Mouse (Mus musculus) heart, embryonic 16.5 days (tissue): ENCODE measurements around the gene Kcnq1. TPM values are rescaled to one million over a fixed set of nuclear protein-coding genes. Genes with fewer than 3 reads are reported as not detected.

Experiments used
- ATAC-seq: fragments of 200-750 bp; cut with Nextera tagmentation; replicated peaks from 2 replicates; pipeline ENCODE4 v1.8.0; 2017; ENCODE audit warnings: moderate number of reproducible peaks; ENCODE audit not compliant: insufficient read depth, low FRiP score; ENCODE audit errors: extremely low read depth
- H3K27ac ChIP-seq: fragments of 300-500 bp; sonication (generic); 2 replicates; pipeline ENCODE4 v1.5.1; 2014; ENCODE audit warnings: mild to moderate bottlenecking, low read length, control low read depth, moderate library complexity
- H3K27me3 ChIP-seq: fragments of 300-500 bp; sonication (generic); 2 replicates; pipeline ENCODE4 v1.6.1; 2014; ENCODE audit warnings: low read length, mixed read lengths; ENCODE audit not compliant: control insufficient read depth, insufficient read depth
- H3K36me3 ChIP-seq: fragments of 300-500 bp; sonication (generic); 2 replicates; pipeline ENCODE4 v1.6.1; 2014; ENCODE audit not compliant: control insufficient read depth, insufficient read depth
- H3K4me1 ChIP-seq: fragments of 300-500 bp; sonication (generic); 2 replicates; pipeline ENCODE4 v1.6.1; 2014; ENCODE audit warnings: low read length, mixed read lengths; ENCODE audit not compliant: control insufficient read depth, insufficient read depth
- H3K4me2 ChIP-seq: fragments of 300-500 bp; sonication (generic); 2 replicates; pipeline ENCODE4 v1.6.1; 2014; ENCODE audit warnings: low read depth, mild to moderate bottlenecking, control low read depth, low read length
- H3K4me3 ChIP-seq: fragments of 300-500 bp; sonication (generic); 2 replicates; pipeline ENCODE4 v1.5.1; 2014; ENCODE audit warnings: mild to moderate bottlenecking, control low read depth, low read length
- H3K9ac ChIP-seq: fragments of 300-500 bp; sonication (generic); 2 replicates; pipeline ENCODE4 v1.6.1; 2014; ENCODE audit warnings: low read length, control low read depth
- H3K9me3 ChIP-seq: fragments of 300-500 bp; sonication (generic); replicated peaks from 2 replicates; pipeline ENCODE4 v1.6.1; 2016; ENCODE audit warnings: low read length; ENCODE audit not compliant: control insufficient read depth
- WGBS: fragments of 180-500 bp; shearing (Covaris S2); extraction: QIAGEN DNeasy Blood & Tissue Kit; methylation state at CpG from one replicate; pipeline ENCODE4 v1.1.7; 2014; 5-methylcytosine and 5-hydroxymethylcytosine counted together
- polyA plus RNA-seq: library from polyadenylated mRNA; unstranded; fragments of >200 nt; fragmentation: Nextera tagmentation; extraction: Ambion mirVana; gene quantifications from 2 replicates; pipeline ENCODE4 v1.2.1, GENCODE M21; 2015

The Kcnq1 gene
- polyA plus RNA-seq, 1 experiment from 2014 or later, result 34.9 TPM

- no peak overlapping the region for H3K4me2 ChIP-seq
- 0 out of 2 replicates have a peak, but pooled peaks have one; percentile 24 for ATAC-seq
- 0 out of 2 replicates have a peak, but pooled peaks cover 2% of the 10 kb centered on the region for H3K27me3 ChIP-seq
- WGBS, result 31% methylated on average over 14 of the region's 14 CpGs
- no peak overlapping the region for H3K9ac ChIP-seq
- H3K9me3 ChIP-seq, result no peaks in the 10 kb centered on the region
- H3K36me3 ChIP-seq, result no peaks in the 10 kb centered on the region
- H3K4me1 ChIP-seq, result peaks cover 27% of the 10 kb centered on the region
- no peak overlapping the region for H3K27ac ChIP-seq
- H3K4me3 ChIP-seq, result no peak overlapping the region
Observed at GRCm38 (mm10) chr7:143466099-143466677, 360.0 kb downstream of the Kcnq1 start.

- Histone ChIP-seq H3K4me3 (no peak overlapping the region), H3K27me3 (0 out of 2 replicates have a peak, but pooled peaks cover 2% of the 10 kb centered on the region), H3K27ac (no peak overlapping the region), H3K4me1 (peaks cover 24% of the 10 kb centered on the region), H3K36me3 (no peaks in the 10 kb centered on the region), H3K9me3 (no peaks in the 10 kb centered on the region), H3K4me2 (no peak overlapping the region), H3K9ac (no peak overlapping the region)
- ATAC-seq, result no peak
- 35% methylated on average over 6 of the region's 6 CpGs for WGBS
Observed at GRCm38 (mm10) chr7:143467714-143468113, 361.6 kb downstream of the Kcnq1 start.

DNA sequence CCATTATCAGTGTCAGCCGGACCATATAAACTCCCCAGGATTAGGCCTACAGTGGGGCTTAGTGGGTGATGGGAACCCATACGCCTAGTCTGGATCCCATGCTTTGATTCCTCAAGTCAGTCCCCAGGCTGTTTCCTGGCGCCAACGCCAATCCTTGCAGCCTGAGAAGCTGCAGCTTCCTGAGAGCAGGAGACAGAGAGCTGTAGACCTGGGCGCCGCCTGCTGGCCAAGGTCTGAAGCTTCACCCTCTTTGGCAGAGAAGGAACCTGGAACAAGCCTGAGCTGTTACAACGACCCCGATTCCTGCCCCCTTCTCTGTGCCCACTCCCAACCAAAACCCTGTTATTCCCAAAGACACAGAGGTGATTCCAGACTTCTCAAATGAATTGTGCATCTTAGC is 363.8 kb downstream of the Kcnq1 start:
- Histone ChIP-seq H3K27ac (no peak overlapping the region), H3K27me3 (peaks cover 2% of the 10 kb centered on the region; the same call in 1 of the 2 replicates), H3K9ac (no peak overlapping the region), H3K4me1 (peaks cover 10% of the 10 kb centered on the region; the same call in 1 of the 2 replicates), H3K36me3 (no peaks in the 10 kb centered on the region), H3K4me3 (no peak overlapping the region), H3K4me2 (0 out of 2 replicates have a peak overlapping the region, but pooled peaks have one; percentile 30), H3K9me3 (no peaks in the 10 kb centered on the region)
- WGBS, result 8% methylated on average over 8 of the region's 8 CpGs
- ATAC-seq, result no peak

GRCm38 (mm10) chr7:143473347-143474101 is 367.4 kb downstream of the Kcnq1 start, which contains the start of gene Slc22a18:
Gene Slc22a18, plus strand, starts transcription at chr7:143473736.
- Histone ChIP-seq H3K27ac (no peak within 1 kb of the TSS), H3K36me3 (no peaks in the 10 kb centered on the region), H3K4me2 (no peak within 1 kb of the TSS), H3K27me3 (no peaks in the 10 kb centered on the region; the same call in 1 of the 2 replicates), H3K4me1 (peaks cover 5% of the 10 kb centered on the region; the same call in 1 of the 2 replicates), H3K4me3 (no peak within 1 kb of the TSS), H3K9me3 (no peaks in the 10 kb centered on the region), H3K9ac (no peak within 1 kb of the TSS)
- 32% methylated on average over 4 of the region's 4 CpGs for WGBS
- ATAC-seq, result no peak

- 31% methylated on average over 10 of the region's 10 CpGs for WGBS
- H3K9ac ChIP-seq, result no peak overlapping the region
- no peak for ATAC-seq
- H3K4me3 ChIP-seq, result no peak overlapping the region
- H3K27me3 ChIP-seq, result peaks cover 2% of the 10 kb centered on the region; the same call in 1 of the 2 replicates
- H3K27ac ChIP-seq, result no peak overlapping the region
- no peak overlapping the region for H3K4me2 ChIP-seq
- peaks cover under 1% of the 10 kb centered on the region; the same call in 1 of the 2 replicates for H3K4me1 ChIP-seq
- no peaks in the 10 kb centered on the region for H3K36me3 ChIP-seq
- H3K9me3 ChIP-seq, result no peaks in the 10 kb centered on the region
Observed at GRCm38 (mm10) chr7:143474811-143475210, 368.6 kb downstream of the Kcnq1 start.

- 60% methylated on average over 11 of the region's 11 CpGs for WGBS
- Histone ChIP-seq H3K4me2 (no peak overlapping the region), H3K27me3 (peaks cover 2% of the 10 kb centered on the region; the same call in 1 of the 2 replicates), H3K9ac (no peak overlapping the region), H3K4me3 (no peak overlapping the region), H3K9me3 (no peaks in the 10 kb centered on the region), H3K4me1 (no peaks in the 10 kb centered on the region), H3K36me3 (no peaks in the 10 kb centered on the region), H3K27ac (no peak overlapping the region)
- no peak for ATAC-seq
Observed at GRCm38 (mm10) chr7:143475876-143476275, 369.7 kb downstream of the Kcnq1 start.

Other genes starting within 250 kb of the Kcnq1 start
- gene Th, start 175.2 kb upstream of the Kcnq1 start, polyA plus RNA-seq, result 0.28 and 0.31 TPM in 2 replicates
- gene Ascl2, start 137.1 kb upstream of the Kcnq1 start, polyA plus RNA-seq, result 0.80 and 0.91 TPM in 2 replicates
- 2.5 and 2.9 TPM in 2 replicates for gene Tspan32, start 101.3 kb upstream of the Kcnq1 start, polyA plus RNA-seq
- gene Cd81, start 53.6 kb upstream of the Kcnq1 start, polyA plus RNA-seq, result 878 and 900 TPM in 2 replicates
- gene Tssc4, start 37.1 kb upstream of the Kcnq1 start, polyA plus RNA-seq, result 59.2 and 61.5 TPM in 2 replicates
- gene Trpm5, start 11.7 kb upstream of the Kcnq1 start, polyA plus RNA-seq, result 3.1 and 3.7 TPM in 2 replicates